Mouse (Mus musculus): ENCODE results near the gene Sh3bp2.
A peak's percentile ranks its signal among the peaks of the same experiment; 100 is the strongest.

Sh3bp2 gene

DNA sequence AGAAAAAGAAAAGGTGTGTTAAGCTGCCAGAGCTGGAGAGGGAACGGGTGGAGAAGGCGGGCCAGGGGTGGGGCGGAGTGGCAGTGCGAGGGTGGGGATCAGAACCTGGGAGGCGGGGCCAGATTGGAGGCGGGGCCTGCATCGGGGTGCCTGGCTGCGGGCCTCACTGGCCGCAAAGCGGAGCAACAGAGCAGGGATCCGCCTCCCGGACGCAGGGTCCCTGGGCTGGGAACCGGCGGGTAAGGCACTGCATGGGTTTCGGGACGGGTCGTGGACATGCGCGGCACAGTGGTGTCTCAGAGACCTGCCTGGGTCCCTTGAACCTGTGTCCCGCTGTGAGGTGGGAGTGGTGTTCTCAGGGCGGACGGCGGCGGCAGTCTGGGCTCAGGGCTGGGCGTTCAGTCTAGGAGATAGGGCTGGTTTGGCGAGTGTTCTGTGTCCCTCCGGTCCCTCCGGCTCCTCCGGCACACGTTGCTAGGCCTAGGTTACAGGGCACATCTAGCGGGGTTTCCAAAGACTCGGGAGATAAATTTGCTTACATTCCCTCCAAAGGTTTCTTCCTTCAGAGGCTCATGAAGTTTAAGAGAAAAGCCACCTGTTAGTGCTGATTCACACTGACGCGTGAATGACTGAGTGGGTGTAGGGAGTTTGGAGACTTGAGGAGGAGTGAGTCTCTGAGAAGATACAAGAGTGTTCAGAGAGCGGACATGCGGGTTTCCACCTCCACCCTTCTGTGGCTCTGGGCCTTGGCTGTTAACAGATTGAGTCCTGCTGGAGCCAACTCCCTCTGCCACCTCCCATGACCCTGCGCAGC, at the start of gene Sh3bp2:
Gene Sh3bp2 (plus strand): TSS at position 176 of the 814 bp plus-strand sequence.
- DNase-seq (ENCODE audit: low spot score), result peak; percentile 97

DNA sequence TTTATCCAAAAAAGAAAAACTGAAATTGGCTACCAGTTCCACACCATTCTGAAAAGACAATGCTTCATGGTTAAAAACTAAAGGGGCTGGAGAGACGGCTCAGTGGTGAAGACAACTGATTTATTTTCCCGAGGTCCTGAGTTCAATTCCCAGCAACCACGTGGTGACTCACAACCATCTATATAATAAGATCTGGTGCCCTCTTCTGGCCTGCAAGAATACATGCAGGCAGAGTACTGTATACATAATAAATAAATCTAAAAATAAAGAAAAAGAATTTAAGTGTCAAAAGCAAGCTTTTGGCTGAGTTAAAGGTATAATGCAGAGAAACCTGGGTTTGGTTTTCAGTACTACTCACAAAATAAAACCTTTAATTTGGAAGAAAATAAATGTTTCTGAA, 44.7 kb upstream of the Sh3bp2 start:
- DNase-seq (ENCODE audit: low spot score), result no peak

DNA sequence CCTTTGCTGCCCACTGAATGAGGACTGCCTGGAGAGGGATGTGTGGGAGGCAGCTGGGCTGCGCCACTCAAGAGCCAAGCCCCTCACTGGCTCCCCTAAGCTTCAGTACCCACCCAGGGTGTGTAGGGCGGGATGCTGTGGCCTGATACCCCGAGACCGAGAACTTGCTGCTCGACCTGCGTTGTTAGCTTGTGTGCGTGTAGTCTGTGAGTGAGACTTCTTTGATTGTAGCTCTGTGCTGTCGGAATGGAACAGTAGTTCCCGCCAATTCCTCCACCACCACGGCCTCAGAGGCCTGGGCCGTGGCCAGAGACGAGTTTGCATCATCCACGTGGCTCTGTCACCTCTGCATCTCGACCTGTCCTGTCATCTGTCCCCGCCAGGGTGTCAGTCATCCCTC, 39.9 kb upstream of the Sh3bp2 start:
- DNase-seq (ENCODE audit: low spot score), result no peak

DNA sequence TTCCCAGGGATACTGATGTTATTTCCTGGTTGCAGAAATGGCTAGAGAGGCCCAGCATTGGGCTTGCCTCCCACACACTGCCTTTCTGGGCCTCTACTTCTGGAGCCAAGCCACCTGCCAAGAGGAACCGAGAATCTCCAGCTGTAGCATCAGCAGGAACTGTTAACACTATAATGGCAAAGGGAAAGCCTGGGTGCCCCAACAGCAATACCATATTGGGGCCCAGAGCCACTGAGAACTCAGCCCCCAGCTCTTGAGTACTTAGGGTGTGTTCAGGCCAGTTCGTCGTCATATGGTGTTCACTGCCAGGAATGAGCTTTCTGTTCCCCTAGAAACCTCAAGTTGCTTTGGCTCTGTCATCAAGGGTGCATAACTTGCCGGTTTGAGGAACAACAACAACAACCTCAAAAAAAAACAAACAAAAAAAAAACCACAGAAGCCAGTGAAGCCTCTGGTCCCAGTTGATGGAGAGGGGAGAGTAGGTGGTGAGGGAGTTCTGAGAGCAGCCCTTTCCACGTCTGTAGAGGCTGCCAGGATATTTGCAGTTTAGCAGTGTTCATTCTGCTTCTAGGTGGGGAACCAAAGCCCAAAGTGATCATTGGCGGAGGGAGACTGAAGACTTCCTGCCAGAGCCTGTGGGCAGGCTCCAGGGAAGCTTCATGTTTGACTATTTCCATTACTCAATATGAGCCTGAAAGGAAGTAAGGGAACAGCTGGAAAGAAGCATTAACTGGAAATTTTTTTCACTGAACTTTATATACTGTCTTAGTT, 38.1 kb upstream of the Sh3bp2 start:
- DNase-seq (ENCODE audit: low spot score), result no peak

DNA sequence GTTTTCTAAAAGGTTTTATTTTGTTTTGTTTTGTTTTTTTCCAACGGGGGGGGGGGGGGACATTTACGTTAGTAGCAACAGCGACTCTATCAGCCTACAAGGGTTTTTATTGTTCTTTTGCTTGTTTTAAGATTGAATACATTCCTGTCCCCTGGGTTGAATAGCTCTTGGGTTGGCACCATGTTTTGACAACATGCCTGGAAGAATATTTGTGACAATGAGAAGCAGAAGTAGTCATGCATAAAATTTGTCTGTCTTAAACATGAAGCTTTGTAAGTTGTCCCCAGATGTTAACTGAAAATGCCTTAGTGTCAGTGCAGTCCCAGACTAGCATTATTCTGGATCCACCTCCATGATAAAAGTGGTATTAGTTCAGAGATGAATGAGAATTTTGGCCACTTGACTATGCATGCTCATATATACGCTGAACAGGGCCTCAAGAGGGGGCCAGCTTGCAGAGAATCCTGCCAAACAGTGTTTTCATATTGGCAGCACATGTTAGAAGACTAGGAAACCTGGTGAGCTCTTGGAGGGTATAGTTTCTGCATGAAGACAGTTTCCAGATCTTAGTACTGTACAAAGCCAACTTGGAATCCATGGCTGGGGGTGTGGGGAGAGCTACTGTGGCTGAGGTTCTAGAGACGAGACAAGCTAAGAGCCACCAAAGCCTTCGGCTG, 36.8 kb upstream of the Sh3bp2 start:
- no peak for DNase-seq (ENCODE audit: low spot score)

DNA sequence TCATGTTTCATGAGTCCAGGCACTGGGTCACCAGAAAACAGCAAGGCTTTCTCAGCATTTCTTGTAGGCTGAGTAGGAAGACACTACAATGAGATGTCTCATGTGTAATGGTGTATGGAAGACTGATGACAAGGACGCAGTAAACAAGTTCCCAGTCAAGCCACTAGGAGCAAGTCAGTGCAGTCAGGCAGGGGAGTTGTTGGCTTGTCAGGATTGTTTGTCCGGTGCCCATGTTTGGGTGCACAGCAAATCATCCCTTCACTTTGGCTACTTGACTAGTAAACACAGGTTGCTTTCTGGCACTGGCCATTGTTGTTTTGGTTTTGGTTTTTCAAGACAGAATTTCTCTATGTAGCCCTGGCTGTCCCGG, 36.2 kb upstream of the Sh3bp2 start:
- no peak for DNase-seq (ENCODE audit: low spot score)

DNA sequence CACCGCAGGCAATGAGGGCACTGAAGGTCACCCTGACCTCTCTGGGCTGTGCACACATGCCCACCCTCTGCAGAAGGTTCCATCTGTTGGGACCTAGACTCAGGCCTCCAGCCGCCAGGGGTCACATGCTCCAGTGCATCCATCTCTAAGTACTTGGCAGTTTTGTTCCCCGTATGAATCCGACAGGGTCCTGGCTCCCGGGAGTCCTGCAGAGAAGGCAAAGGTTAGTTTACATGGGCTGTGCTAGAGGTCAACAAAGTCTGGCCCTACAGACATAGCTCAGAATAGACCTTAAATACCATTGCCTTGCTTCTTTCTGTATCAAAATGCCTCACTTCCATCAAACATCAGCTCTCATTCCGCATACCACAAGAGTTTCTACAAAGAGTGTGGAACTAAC, 28.9 kb upstream of the Sh3bp2 start:
- DNase-seq (ENCODE audit: low spot score), result no peak

DNA sequence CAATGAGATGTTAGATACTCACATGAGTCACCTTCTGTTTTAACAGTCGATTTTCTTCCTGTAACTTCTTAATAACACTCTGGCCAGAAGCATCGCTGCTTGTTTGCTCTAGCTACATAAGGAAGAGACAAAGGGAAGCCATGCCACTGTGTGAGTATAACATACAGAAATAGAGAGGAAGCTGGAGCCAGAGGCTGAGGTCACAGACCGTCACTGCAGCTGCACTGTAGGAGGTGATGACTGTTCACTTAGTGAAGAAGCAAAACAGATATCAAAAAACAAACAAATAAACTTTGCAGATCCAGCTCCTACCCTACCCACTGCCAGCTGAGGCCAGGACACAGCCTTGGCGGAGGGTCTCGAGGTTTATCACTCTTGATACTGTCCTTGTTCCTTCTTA, 24.8 kb upstream of the Sh3bp2 start:
- DNase-seq (ENCODE audit: low spot score), result no peak

DNA sequence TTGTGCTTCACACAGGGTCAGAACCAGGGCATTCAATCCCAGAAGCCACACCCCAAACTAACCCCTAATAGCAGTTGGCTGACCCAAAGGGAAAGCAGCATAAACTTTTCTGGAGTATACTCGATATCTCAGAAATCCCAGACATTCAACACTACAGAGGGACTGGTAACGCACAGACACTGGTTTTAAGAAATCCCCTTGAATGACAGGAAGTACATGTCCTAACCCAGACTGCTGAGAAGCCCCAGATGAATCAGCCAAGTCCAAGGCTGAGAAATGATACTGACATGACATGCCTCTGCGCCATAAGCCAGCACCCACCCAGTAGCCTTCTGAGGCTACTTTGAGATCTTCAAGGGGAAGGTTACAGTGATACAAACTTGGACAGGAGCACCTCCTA, 24.1 kb upstream of the Sh3bp2 start:
- no peak for DNase-seq (ENCODE audit: low spot score)

DNA sequence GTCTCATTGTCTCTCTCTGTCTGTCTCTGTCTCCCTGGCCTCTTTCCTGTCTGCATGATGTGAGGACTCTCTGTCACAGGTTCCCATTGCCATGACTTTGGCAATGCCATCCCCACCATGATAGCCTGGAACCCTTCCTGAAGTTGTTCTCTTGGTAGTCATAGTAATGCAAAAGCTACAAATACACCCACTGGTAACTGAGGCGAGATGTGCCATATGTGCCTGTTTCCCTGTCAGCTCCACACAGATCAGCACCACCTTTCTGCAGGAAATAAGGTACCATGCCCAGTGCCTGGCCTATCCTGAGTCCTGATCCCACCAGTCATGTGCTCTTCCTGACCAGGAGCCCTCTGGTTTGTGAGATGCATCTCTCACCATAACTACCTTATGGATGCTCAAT, 23.2 kb upstream of the Sh3bp2 start:
- DNase-seq (ENCODE audit: low spot score), result no peak

DNA sequence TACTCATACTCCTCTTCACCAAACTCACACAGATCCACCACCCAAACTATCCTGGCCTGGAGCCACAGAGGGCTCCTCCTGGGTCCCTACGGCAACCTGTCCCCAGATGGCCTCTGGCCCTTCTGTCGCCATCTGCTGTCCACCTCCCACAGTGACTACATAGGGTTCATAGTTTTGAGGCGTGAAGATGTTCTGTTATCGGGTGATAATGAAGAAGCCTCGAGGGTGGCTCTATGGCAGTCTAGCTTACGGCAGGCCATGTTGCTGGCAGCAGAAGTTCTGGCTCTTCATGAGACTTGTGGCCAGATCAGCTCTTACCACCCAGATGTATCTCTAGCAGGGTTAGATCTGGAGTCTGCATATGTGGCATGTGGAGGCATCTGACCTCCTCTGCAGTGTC, 22.8 kb upstream of the Sh3bp2 start:
- no peak for DNase-seq (ENCODE audit: low spot score)

DNA sequence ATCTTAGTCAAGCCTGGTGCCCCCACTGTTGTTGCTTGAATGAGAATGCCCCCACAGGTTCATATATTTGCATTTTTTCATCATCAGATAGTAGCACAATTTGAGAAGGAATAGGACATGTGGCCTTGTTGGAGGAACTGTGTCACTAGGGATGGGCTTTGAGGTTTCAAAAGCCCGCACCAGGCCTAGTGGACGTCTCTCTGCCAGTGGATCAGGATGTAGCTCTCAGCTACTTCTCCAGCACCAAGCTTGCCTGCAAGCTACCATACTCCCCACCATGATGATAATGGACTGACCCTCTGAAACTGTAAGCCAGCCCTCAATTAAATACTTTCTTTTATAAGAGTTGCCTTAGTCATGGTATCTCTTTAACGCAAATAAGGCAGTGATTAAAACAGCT, 13.2 kb upstream of the Sh3bp2 start:
- no peak for DNase-seq (ENCODE audit: low spot score)

DNA sequence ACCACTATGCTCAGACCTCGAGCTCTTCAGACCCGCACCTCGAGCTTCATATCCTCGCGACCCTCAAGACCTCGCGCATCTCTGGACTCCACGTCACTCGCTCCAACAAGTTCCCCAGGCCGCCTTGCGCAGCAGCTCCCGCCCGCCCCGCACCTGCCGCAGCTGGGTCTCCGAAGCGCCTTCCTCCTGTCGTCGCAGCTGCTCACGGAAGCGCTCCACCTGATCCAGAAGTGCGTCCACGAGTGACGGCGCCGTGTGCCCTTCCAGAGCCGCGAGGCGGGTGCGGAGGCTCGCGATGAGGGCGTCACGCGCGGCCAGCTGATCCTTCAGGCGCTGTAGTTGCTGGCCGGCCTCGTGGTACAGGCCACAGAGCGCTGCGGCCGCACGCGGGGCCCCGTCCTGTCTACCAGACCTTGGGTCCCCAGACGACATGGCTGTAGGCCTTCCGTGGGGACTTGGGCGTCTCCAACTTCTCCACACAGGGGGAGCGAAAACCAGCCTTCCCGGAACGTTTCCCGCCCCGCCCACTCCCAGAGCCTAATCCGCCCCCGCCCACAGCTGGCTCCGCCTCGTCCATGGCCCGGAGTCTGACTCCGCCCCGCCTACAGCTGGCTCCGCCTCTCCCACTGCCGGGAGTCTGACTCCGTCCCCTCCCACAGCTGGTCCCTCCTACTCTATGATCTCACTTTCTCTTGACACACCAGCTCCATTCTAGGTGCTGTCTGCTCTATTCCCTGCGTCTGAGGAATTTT, 12.0 kb upstream of the Sh3bp2 start, which contains the start of gene Tnip2:
Gene Tnip2 (minus strand): TSS at position 526 of the 752 bp plus-strand sequence.
- peak; percentile 95 for DNase-seq (ENCODE audit: low spot score)

DNA sequence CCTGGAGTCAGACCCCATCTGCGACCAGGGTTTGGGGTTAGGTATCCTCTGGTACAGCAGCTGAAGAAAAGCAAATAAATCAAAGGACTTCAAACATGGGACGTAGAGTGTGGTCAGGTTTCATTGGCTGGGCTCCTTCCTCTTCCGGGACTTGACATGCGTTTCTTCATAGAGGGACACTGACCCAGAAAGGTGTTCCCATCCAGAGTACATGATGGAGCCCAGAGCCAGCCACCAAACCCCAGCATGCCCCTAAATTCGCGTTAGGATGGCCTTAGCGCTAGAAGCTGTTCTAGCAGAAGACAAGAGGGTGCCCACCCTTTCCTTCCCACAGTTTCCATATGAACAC, 11.4 kb upstream of the Sh3bp2 start:
- no peak for DNase-seq (ENCODE audit: low spot score)

DNA sequence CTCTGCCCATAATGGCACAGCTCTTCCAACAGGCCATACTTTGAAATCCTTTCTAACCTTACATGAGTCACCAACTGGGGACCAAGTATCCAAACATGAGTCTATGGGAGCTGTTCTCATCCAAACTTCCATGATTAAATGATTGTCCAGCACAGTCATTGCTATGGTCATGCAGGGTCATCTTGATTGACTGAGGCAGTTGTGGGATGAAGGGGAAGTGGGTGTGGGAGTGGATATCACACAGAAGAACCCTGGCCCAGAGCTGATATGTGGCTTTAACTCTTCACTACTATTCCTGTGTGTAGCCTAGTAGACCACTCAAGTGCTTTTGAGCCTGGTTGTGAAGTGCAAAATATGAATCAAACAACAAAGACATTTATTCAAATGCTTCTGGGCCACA, 10.5 kb upstream of the Sh3bp2 start:
- DNase-seq (ENCODE audit: low spot score), result no peak

DNA sequence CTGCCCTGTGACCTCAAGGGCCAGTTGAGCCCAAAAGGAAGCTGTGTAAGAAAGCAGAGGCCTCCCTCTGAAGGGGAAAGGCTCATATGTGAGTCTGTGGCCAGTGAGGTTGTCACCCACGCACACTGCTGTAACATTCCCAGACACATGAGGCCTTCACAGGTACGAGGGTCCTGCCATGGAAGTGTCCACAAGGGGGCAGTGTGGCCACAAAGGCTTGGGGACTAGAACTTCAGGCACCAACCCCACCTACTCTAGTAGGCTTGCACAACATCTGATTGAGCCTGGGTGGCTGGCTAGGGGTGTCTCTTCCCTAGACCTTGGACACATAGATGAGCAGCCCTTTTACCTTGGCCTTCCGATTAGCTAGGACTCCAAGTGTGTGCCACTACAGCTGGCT, 7.7 kb upstream of the Sh3bp2 start:
- DNase-seq (ENCODE audit: low spot score), result peak; percentile 83

DNA sequence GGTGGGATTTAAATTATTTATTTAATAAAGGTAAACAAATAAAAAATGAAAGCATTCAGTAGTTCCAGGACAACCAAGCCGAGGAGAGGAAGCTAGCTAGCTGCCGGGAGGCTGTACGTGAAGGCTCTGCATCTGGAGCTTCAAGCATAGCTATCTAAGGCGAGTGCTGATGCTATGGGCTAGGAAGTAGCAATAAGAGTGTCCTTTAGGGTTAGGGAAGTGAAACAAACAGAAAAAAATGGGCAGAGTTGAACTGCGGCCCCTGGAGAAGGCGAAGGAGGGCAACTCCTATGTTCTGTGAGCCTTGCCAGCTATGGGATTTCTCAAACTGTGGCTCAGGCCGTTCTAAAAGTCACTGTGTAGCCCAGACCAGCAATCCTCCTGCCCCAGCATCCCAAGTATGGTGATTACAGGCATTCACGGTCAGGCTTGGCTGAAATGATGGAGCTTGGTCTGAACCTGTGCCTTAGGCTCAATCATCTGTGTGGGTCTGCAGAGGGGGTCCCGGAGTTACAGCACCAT, 6.2 kb upstream of the Sh3bp2 start:
- DNase-seq (ENCODE audit: low spot score), result no peak

DNA sequence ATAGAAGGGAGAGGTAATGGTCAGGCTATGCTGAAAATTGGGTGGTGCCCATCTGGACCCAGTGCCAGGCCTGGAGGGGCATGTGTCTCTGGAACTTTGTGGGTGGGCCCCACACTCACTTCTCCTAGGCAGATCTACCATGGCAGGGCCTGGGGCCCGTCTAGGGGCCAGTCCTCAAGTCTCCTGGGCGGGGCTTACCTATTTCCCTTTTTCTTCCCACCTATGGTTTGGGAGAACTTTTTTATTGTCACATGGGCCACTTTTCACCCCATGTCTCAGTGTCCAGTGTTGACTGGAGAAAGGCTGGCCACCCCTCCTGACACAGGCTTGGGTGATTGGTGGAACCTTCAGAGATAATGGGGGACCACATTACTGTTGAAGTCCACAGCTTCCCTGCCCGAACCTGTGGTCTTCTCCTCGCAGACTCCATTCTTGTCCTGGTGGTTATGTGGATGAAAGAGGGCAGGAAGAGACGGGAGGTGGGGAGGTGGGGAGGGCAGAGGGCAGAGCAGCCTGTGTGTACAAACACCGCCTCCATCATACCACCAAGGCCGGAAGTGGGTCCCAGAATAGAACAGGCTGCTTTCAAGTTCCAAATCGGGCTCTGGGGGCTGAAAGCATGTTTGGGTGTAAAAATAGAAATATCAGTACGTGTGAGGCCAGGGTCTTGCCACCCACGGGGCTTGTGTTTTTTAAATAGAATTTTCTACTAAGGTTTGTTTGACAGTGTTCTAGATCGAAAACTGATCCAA, 5.0 kb upstream of the Sh3bp2 start:
- no peak for DNase-seq (ENCODE audit: low spot score)

DNA sequence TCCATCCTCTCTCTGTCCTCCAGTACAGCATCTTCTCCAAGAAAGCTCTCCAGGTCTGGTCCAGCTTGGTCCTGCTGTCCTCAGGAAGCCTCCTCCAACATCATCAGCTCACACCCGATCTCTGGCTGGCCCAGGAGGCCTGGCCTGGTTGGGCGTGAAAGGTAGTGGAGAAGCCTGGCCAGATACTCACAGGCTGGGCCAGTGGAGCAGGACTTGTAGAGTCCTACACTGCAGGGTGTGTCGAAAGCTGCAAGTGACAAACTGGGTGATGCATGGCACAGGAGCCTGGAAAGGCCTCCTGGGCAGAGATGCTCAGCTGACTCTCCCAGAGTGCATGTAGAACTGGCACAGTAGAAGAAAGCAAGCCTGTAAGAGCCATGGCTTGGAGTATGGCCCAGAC, 4.3 kb upstream of the Sh3bp2 start:
- no peak for DNase-seq (ENCODE audit: low spot score)

DNA sequence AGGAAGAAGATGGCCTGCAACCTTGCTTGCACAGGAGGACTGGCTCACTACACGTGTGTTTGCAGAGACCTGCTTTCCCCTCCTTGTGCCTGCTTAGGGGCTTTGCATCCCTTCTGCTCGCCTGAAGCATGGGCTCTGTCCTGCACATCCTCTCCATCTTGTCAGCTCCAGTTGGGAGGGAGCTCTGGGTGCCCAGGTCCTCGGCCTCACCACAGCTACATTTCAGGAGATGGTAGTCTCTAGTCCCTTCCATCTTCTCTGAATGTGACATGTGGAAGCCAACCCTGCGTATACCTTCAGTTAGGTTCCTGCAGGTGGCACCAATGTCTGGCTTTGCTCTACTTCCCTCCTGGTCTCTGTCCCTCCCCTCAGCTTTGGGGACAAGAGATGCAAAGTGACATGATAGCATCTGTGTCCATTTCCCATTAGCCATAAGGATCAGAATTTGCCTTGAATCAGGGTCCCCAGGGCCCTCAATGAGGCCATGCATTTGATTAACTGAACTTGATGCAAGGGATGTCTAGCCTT, 1.6 kb upstream of the Sh3bp2 start:
- DNase-seq (ENCODE audit: low spot score), result no peak

DNA sequence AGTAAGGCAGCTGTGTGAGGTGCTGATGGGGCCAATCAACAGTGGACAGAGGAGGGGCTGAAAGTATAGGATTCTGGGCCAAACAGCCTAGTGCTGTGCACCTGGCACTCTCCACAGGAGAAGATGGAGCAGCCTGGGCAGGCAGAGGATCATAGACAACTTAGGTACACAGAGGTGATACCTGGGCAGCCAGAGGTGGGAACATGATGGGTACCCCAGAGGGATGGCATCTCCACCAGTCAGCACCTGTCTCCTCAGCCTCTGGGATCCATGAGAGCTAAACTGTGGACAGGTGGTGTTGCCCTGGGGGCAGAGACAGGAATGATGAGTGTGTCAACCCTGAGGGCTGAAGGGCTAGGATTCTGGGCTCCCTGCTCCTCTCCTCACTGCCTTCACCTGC, 1.1 kb upstream of the Sh3bp2 start:
- DNase-seq (ENCODE audit: low spot score), result no peak
